Mouse (Mus musculus): ENCODE results near the gene Agpat2. TPM values are rescaled to one million over a fixed set of nuclear protein-coding genes. Genes with fewer than 3 reads are reported as not detected.

Gene Agpat2
- polyA plus RNA-seq, 1 experiment from 2014 or later, result 57.1 TPM

GRCm38 (mm10) chr2:26574862-26575261, 29.4 kb downstream of the Agpat2 start:
- no peaks in the 10 kb centered on the region for H3K36me3 ChIP-seq (ENCODE audit: insufficient read depth, low read length)
- DNase-seq (ENCODE audit: low spot score) (no peak), ATAC-seq (replicated peaks; ENCODE audit: low FRiP score, low read depth) (no peak)
- no peaks in the 10 kb centered on the region for H3K9me3 ChIP-seq (replicated peaks; ENCODE audit: low read length)
- no peak for TF ChIP-seq CTCF (IDR thresholded peaks at IDR 0.05; ENCODE audit: low read depth)
- H3K27me3 ChIP-seq (ENCODE audit: insufficient read depth, low read length), result no peaks in the 10 kb centered on the region
- peak overlapping the region; percentile 70 for H3K27ac ChIP-seq
- WGBS, result 76% methylated on average over 5 of the region's 5 CpGs
- H3K4me1 ChIP-seq (replicated peaks; ENCODE audit: insufficient read depth, low read length), result peaks cover 22% of the 10 kb centered on the region
- no peak overlapping the region for H3K9ac ChIP-seq (ENCODE audit: low read depth, low read length)
- H3K4me2 ChIP-seq (ENCODE audit: low read length), result no peak overlapping the region
- no peak overlapping the region for H3K4me3 ChIP-seq (replicated peaks; ENCODE audit: low read depth, low read length)

- H3K4me1 ChIP-seq (replicated peaks; ENCODE audit: insufficient read depth, low read length), result peaks cover 22% of the 10 kb centered on the region
- H3K9me3 ChIP-seq (replicated peaks; ENCODE audit: low read length), result no peaks in the 10 kb centered on the region
- H3K27ac ChIP-seq, result peak overlapping the region; percentile 70
- no peaks in the 10 kb centered on the region for H3K36me3 ChIP-seq (ENCODE audit: insufficient read depth, low read length)
- no peak for DNase-seq (ENCODE audit: low spot score)
- peak overlapping the region; percentile 31; the same call in 1 of the 2 replicates for H3K9ac ChIP-seq (ENCODE audit: low read depth, low read length)
- H3K27me3 ChIP-seq (ENCODE audit: insufficient read depth, low read length), result no peaks in the 10 kb centered on the region
- WGBS, result 17% methylated on average over 5 of the region's 5 CpGs
- no peak for TF ChIP-seq CTCF (IDR thresholded peaks at IDR 0.05; ENCODE audit: low read depth)
- peak overlapping the region; percentile 10; the same call in 1 of the 2 replicates for H3K4me2 ChIP-seq (ENCODE audit: low read length)
- no peak overlapping the region for H3K4me3 ChIP-seq (replicated peaks; ENCODE audit: low read depth, low read length)
- ATAC-seq (replicated peaks; ENCODE audit: low FRiP score, low read depth), result no peak
These were observed 30.4 kb downstream of the Agpat2 start for GRCm38 (mm10) chr2:26573807-26574206.

- no peaks in the 10 kb centered on the region for H3K9me3 ChIP-seq (replicated peaks; ENCODE audit: low read length)
- H3K9ac ChIP-seq (ENCODE audit: low read depth, low read length), result no peak overlapping the region
- 0 out of 2 replicates have a peak, but pooled peaks have one; percentile 14 for ATAC-seq (replicated peaks; ENCODE audit: low FRiP score, low read depth)
- no peak for TF ChIP-seq CTCF (IDR thresholded peaks at IDR 0.05; ENCODE audit: low read depth)
- H3K4me2 ChIP-seq (ENCODE audit: low read length), result peak overlapping the region; percentile 10; the same call in 1 of the 2 replicates
- no peaks in the 10 kb centered on the region for H3K27me3 ChIP-seq (ENCODE audit: insufficient read depth, low read length)
- 27% methylated on average over 12 of the region's 12 CpGs for WGBS
- no peaks in the 10 kb centered on the region for H3K36me3 ChIP-seq (ENCODE audit: insufficient read depth, low read length)
- H3K4me1 ChIP-seq (replicated peaks; ENCODE audit: insufficient read depth, low read length), result peaks cover 22% of the 10 kb centered on the region
- H3K4me3 ChIP-seq (replicated peaks; ENCODE audit: low read depth, low read length), result no peak overlapping the region
- H3K27ac ChIP-seq, result peak overlapping the region; percentile 70
- DNase-seq (ENCODE audit: low spot score), result peak; percentile 69
These were observed 30.8 kb downstream of the Agpat2 start for GRCm38 (mm10) chr2:26573396-26573795.

- DNase-seq (ENCODE audit: low spot score), result peak; percentile 68
- WGBS, result 62% methylated on average over 5 of the region's 5 CpGs
These were observed 32.4 kb downstream of the Agpat2 start for GRCm38 (mm10) chr2:26571826-26572225.

GRCm38 (mm10) chr2:26571400-26571799, 32.8 kb downstream of the Agpat2 start:
- no peak for TF ChIP-seq CTCF (IDR thresholded peaks at IDR 0.05; ENCODE audit: low read depth)
- H3K27me3 ChIP-seq (ENCODE audit: insufficient read depth, low read length), result no peaks in the 10 kb centered on the region
- no peak for DNase-seq (ENCODE audit: low spot score)
- H3K9ac ChIP-seq (ENCODE audit: low read depth, low read length), result 0 out of 2 replicates have a peak overlapping the region, but pooled peaks have one; percentile 19
- no peaks in the 10 kb centered on the region for H3K36me3 ChIP-seq (ENCODE audit: insufficient read depth, low read length)
- peaks cover 18% of the 10 kb centered on the region for H3K4me1 ChIP-seq (replicated peaks; ENCODE audit: insufficient read depth, low read length)
- H3K4me2 ChIP-seq (ENCODE audit: low read length), result peak overlapping the region; percentile 15; the same call in 1 of the 2 replicates
- no peak for ATAC-seq (replicated peaks; ENCODE audit: low FRiP score, low read depth)
- no peaks in the 10 kb centered on the region for H3K9me3 ChIP-seq (replicated peaks; ENCODE audit: low read length)
- peak overlapping the region; percentile 82 for H3K27ac ChIP-seq
- WGBS, result 61% methylated on average over 9 of the region's 9 CpGs
- no peak overlapping the region for H3K4me3 ChIP-seq (replicated peaks; ENCODE audit: low read depth, low read length)

More at GRCm38 (mm10) chr2:26571826-26572225, 32.4 kb downstream of the Agpat2 start:
- no peaks in the 10 kb centered on the region for H3K27me3 ChIP-seq (ENCODE audit: insufficient read depth, low read length)
- H3K9ac ChIP-seq (ENCODE audit: low read depth, low read length), result 0 out of 2 replicates have a peak overlapping the region, but pooled peaks have one; percentile 19
- peak overlapping the region; percentile 15; the same call in 1 of the 2 replicates for H3K4me2 ChIP-seq (ENCODE audit: low read length)
- TF ChIP-seq CTCF (IDR thresholded peaks at IDR 0.05; ENCODE audit: low read depth), result no peak
- H3K4me3 ChIP-seq (replicated peaks; ENCODE audit: low read depth, low read length), result no peak overlapping the region
- H3K36me3 ChIP-seq (ENCODE audit: insufficient read depth, low read length), result no peaks in the 10 kb centered on the region
- no peaks in the 10 kb centered on the region for H3K9me3 ChIP-seq (replicated peaks; ENCODE audit: low read length)
- no peak for ATAC-seq (replicated peaks; ENCODE audit: low FRiP score, low read depth)
- H3K4me1 ChIP-seq (replicated peaks; ENCODE audit: insufficient read depth, low read length), result peaks cover 18% of the 10 kb centered on the region
- peak overlapping the region; percentile 82 for H3K27ac ChIP-seq

- ATAC-seq (replicated peaks; ENCODE audit: low FRiP score, low read depth), result peak; percentile 35; the same call in 1 of the 2 replicates
- no peak overlapping the region for H3K4me3 ChIP-seq (replicated peaks; ENCODE audit: low read depth, low read length)
- TF ChIP-seq CTCF (IDR thresholded peaks at IDR 0.05; ENCODE audit: low read depth), result peak; percentile 81
- DNase-seq (ENCODE audit: low spot score), result peak; percentile 77
- H3K27ac ChIP-seq, result peak overlapping the region; percentile 82; the same call in 1 of the 2 replicates
- H3K9ac ChIP-seq (ENCODE audit: low read depth, low read length), result no peak overlapping the region; the same call in 1 of the 2 replicates
- H3K4me1 ChIP-seq (replicated peaks; ENCODE audit: insufficient read depth, low read length), result peaks cover 18% of the 10 kb centered on the region
- 0 out of 2 replicates have a peak overlapping the region, but pooled peaks have one; percentile 4 for H3K4me2 ChIP-seq (ENCODE audit: low read length)
- no peaks in the 10 kb centered on the region for H3K27me3 ChIP-seq (ENCODE audit: insufficient read depth, low read length)
- WGBS, result 18% methylated on average over 3 of the region's 3 CpGs
- H3K36me3 ChIP-seq (ENCODE audit: insufficient read depth, low read length), result no peaks in the 10 kb centered on the region
- H3K9me3 ChIP-seq (replicated peaks; ENCODE audit: low read length), result no peaks in the 10 kb centered on the region
These were observed 34.2 kb downstream of the Agpat2 start for GRCm38 (mm10) chr2:26570034-26570433.

All from kidney, postnatal 0 days (tissue).